Mouse (Mus musculus) forebrain, embryonic 11.5 days (tissue): ENCODE measurements around the gene Kcnd1. TPM values are rescaled to one million over a fixed set of nuclear protein-coding genes. Genes with fewer than 3 reads are reported as not detected.
A peak's percentile ranks its signal among the peaks of the same experiment; 100 is the strongest.

Experiments used
- ATAC-seq: fragments of 200-750 bp; cut with Nextera tagmentation; replicated peaks from 2 replicates; pipeline ENCODE4 v1.8.0; 2017; ENCODE audit warnings: moderate TSS enrichment; ENCODE audit not compliant: low FRiP score
- DNase-seq: peaks from one replicate; pipeline ENCODE4 v3.0.0-alpha.2; 2017; ENCODE audit warnings: low spot score
- H3K27ac ChIP-seq: fragments of 300-500 bp; sonication (generic); 2 replicates; pipeline ENCODE4 v1.5.1; 2014; ENCODE audit warnings: low read depth, low read length
- H3K27me3 ChIP-seq: fragments of 300-500 bp; sonication (generic); 2 replicates; pipeline ENCODE4 v1.6.1; 2014; ENCODE audit warnings: mild to moderate bottlenecking, low read length, mixed read lengths; ENCODE audit not compliant: control insufficient read depth, insufficient read depth
- H3K36me3 ChIP-seq: fragments of 300-500 bp; sonication (generic); 2 replicates; pipeline ENCODE4 v1.6.1; 2014; ENCODE audit warnings: mild to moderate bottlenecking, low read length, moderate library complexity, mixed read lengths; ENCODE audit not compliant: control insufficient read depth, insufficient read depth
- H3K4me1 ChIP-seq: fragments of 300-500 bp; sonication (generic); replicated peaks from 2 replicates; pipeline ENCODE4 v1.6.1; 2014; ENCODE audit warnings: low read length, mixed read lengths; ENCODE audit not compliant: control insufficient read depth, insufficient read depth
- H3K4me2 ChIP-seq: fragments of 300-500 bp; sonication (generic); 2 replicates; pipeline ENCODE4 v1.6.1; 2014; ENCODE audit warnings: low read depth, mild to moderate bottlenecking, low read length, moderate library complexity, mixed read lengths; ENCODE audit not compliant: severe bottlenecking
- H3K4me3 ChIP-seq: fragments of 300-500 bp; sonication (generic); 2 replicates; pipeline ENCODE4 v1.5.1; 2014; ENCODE audit warnings: low read depth, low read length
- H3K9ac ChIP-seq: fragments of 300-500 bp; sonication (generic); 2 replicates; pipeline ENCODE4 v1.6.1; 2014; ENCODE audit warnings: low read length
- H3K9me3 ChIP-seq: fragments of 300-500 bp; sonication (generic); 2 replicates; pipeline ENCODE4 v1.6.1; 2016; ENCODE audit warnings: low read length, mixed read lengths; ENCODE audit not compliant: control insufficient read depth
- WGBS: fragments of 180-500 bp; shearing (Covaris S2); extraction: QIAGEN DNeasy Blood & Tissue Kit; methylation state at CpG from one replicate; pipeline ENCODE4 v1.1.7; 2014; 5-methylcytosine and 5-hydroxymethylcytosine counted together
- polyA plus RNA-seq: library from polyadenylated mRNA; unstranded; fragments of >200 nt; fragmentation: Nextera tagmentation; extraction: Ambion mirVana; gene quantifications from 2 replicates; pipeline ENCODE4 v1.2.1, GENCODE M21; 2014

Gene Kcnd1
- polyA plus RNA-seq, 1 experiment from 2014 or later, result 1.2 TPM

DNA sequence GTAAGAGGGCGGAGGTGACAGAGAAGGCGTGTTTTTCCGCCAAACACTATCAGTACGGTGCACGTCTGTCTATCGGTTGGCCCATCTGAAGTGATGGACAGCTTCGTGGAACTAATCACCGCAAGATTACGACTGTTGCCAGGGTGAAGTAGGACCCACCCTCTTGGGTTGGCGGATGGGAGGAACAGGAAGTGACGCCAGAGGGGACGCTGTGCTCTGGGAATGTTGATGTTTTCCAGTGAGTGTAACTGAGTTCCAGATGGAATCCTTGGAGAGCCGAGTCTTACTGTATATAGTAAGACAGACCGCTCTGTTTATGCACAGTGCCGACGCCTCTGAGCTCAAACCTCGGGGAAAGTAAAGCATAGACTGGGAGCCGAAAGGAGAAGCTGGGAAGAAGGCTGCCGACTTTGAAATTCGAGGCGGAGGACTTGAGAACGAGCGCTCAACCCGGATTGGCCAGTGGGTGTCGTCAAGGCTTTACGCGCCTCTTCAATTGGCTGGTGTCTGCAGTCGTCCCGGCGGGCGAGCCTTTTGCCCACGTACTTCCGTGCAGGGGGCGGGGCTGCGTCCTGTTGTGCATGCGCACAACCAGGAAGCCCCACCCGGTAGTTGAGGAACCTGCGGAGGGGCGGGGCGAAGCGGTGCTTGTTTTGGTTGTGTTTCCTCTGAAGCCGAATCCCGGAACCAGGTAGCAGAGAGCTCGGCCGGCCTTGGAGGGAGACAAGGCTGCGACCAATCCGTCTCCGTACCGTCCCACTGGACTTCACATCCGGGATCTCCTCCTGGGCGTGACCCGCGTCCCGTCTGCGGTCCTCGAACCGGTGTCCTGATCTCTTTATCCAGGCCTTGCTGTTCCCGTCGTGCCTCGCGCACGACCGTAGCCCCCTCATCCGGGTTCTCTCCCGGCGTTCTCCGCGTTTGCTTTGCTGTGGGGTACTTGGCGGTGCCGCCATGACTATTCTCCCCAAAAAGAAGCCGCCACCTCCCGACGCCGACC, 19.4 kb downstream of the Kcnd1 start, which contains the start of gene Otud5:
Otud5 (plus strand) TSS at position 202 of the 1,000 bp plus-strand sequence.
- no peaks in the 10 kb centered on the region for H3K9me3 ChIP-seq
- 20% methylated on average over 73 of the region's 74 CpGs for WGBS
- ATAC-seq (peak; percentile 98), DNase-seq (peak; percentile 95)
- H3K27me3 ChIP-seq, result no peaks in the 10 kb centered on the region
- peak within 1 kb of the TSS; percentile 77 for H3K9ac ChIP-seq
- H3K4me2 ChIP-seq, result peak within 1 kb of the TSS; percentile 59
- peak within 1 kb of the TSS; percentile 78 for H3K27ac ChIP-seq
- peak within 1 kb of the TSS; percentile 71 for H3K4me3 ChIP-seq
- no peaks in the 10 kb centered on the region for H3K4me1 ChIP-seq
- H3K36me3 ChIP-seq, result no peaks in the 10 kb centered on the region

DNA sequence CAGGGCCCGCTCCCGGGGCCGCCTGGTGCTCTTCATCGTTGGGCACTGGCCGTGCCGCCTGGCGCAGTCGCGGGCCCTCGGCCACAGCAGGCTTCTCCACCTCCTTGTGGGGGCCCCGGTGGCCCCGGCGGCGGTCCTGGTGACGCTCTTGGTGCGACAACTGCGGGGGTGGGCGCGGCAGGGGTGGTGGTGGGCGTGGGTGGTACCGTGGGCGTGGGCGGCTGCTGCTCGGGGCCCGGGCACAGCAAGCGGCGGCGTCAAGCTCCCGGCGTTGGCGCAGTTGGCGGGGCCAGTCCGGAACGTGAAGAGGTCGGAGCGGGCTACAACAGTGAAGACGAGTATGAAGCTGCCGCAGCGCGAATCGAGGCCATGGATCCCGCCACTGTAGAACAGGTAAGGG, 20.2 kb downstream of the Kcnd1 start:
- peak overlapping the region; percentile 55; the same call in 1 of the 2 replicates for H3K27ac ChIP-seq
- WGBS, result 13% methylated on average over 41 of the region's 42 CpGs
- peak; percentile 57 for DNase-seq
- H3K9me3 ChIP-seq, result no peaks in the 10 kb centered on the region
- H3K4me3 ChIP-seq, result peak overlapping the region; percentile 71
- peak overlapping the region; percentile 77 for H3K9ac ChIP-seq
- H3K36me3 ChIP-seq, result no peaks in the 10 kb centered on the region
- H3K27me3 ChIP-seq, result no peaks in the 10 kb centered on the region
- peak overlapping the region; percentile 59 for H3K4me2 ChIP-seq
- ATAC-seq, result no peak
- H3K4me1 ChIP-seq, result no peaks in the 10 kb centered on the region

DNA sequence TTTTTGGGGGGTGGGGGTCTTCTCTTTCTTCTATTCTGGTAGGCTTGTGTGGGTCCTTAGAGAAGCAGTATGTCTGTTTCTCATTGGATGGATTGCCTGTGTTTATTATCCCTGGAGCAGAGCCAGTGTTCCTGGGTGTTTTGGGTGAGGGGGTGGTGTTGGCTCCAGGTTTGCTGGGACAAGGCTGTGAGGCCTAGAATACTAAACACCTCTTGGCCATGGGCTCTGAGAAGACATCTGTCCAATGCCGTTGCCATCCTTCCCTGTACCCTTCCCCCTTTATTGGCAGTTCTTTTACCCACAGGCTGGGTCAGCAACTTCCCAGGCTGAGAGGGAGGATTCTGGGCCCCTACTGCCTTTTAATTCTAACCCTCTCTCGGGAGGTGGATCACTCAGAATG, 25.8 kb downstream of the Kcnd1 start:
- DNase-seq (no peak), ATAC-seq (no peak)
- Histone ChIP-seq H3K27me3 (no peaks in the 10 kb centered on the region), H3K4me1 (no peaks in the 10 kb centered on the region), H3K9ac (no peak overlapping the region), H3K9me3 (no peaks in the 10 kb centered on the region), H3K4me3 (no peak overlapping the region), H3K27ac (no peak overlapping the region), H3K4me2 (no peak overlapping the region), H3K36me3 (no peaks in the 10 kb centered on the region)
- 81% methylated on average over 2 of the region's 2 CpGs for WGBS

DNA sequence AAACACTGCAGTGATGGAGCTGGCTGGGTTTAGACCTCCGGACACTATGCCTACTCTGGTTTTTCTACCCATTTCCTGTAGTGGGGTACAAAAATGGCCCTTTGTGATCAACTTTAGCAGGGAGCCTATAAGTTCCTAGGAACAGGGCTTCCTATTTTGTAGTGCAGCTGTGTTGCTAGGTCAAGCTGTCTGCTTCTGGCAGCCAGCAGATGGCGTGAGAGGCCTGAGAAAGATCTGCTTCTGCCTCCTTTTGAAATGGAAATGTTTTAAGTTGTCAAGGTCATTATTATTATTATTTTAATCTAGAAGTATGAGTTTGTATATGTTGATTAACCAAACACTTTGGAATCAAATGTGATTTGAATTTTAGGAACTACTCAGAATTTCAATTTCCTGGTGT, 32.5 kb downstream of the Kcnd1 start:
- Histone ChIP-seq H3K4me1 (no peaks in the 10 kb centered on the region), H3K27ac (no peak overlapping the region), H3K36me3 (no peaks in the 10 kb centered on the region), H3K27me3 (no peaks in the 10 kb centered on the region), H3K4me3 (no peak overlapping the region), H3K9ac (no peak overlapping the region), H3K4me2 (no peak overlapping the region), H3K9me3 (no peaks in the 10 kb centered on the region)
- WGBS, result 52% methylated on average over 2 of the region's 2 CpGs
- ATAC-seq (no peak), DNase-seq (no peak)

DNA sequence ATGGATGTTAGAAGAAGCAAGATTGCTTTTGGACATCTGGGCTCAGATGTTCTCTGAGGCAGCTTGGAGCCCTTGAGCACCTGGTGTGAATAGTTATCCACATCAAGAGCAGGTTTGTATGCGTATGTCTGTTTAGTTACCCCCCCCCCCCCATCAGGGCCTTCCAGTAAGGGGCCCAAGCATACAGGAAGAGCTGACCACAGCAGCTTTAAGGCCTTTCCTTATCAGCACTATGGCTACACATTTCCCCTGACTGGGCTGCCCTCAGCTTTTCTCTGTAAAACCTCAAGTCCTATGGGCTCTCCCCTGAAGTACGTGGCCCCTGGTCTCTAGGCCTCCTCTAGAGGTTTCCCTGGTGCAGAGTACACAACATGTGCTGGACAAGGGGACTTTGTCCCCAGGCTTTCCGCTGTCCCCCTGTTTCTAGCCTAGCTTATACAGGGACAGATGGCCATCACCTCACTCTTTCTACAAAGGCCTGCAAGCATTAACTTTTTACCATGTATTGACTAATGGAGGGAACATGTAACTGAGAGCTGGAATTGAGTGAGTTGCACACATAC, 37.2 kb downstream of the Kcnd1 start:
- Histone ChIP-seq H3K9ac (no peak overlapping the region), H3K9me3 (no peaks in the 10 kb centered on the region), H3K4me2 (no peak overlapping the region), H3K27me3 (no peaks in the 10 kb centered on the region), H3K36me3 (no peaks in the 10 kb centered on the region), H3K4me1 (no peaks in the 10 kb centered on the region), H3K27ac (no peak overlapping the region), H3K4me3 (no peak overlapping the region)
- no peak for DNase-seq
- 94% methylated on average over 3 of the region's 3 CpGs for WGBS
- no peak for ATAC-seq

DNA sequence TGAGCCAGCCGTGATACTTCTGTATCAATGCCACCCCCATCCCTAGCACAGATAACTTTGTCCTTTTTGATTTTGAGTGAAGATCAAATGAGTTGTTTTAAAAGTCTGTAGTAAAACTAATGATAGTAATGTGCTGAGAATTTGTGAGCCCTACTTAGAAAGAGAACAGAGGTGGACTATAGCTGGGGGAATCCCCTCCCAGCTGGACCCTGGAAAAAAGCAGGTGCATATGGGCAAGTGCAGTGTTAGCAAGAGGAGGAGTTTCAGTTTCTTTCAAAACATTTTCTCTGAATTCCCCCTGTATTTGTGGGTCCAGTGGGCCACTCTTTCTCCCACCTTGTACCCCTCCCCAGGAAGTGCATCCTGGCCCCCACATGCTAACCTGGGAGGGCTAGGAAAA, 41.1 kb downstream of the Kcnd1 start:
- no peaks in the 10 kb centered on the region; the same call in 1 of the 2 replicates for H3K36me3 ChIP-seq
- H3K27me3 ChIP-seq, result no peaks in the 10 kb centered on the region
- DNase-seq (no peak), ATAC-seq (no peak)
- 95% methylated on average over 1 of the region's 1 CpGs for WGBS
- H3K9ac ChIP-seq, result no peak overlapping the region
- H3K4me2 ChIP-seq, result no peak overlapping the region
- no peaks in the 10 kb centered on the region for H3K9me3 ChIP-seq
- no peak overlapping the region for H3K4me3 ChIP-seq
- H3K4me1 ChIP-seq, result no peaks in the 10 kb centered on the region
- no peak overlapping the region for H3K27ac ChIP-seq

DNA sequence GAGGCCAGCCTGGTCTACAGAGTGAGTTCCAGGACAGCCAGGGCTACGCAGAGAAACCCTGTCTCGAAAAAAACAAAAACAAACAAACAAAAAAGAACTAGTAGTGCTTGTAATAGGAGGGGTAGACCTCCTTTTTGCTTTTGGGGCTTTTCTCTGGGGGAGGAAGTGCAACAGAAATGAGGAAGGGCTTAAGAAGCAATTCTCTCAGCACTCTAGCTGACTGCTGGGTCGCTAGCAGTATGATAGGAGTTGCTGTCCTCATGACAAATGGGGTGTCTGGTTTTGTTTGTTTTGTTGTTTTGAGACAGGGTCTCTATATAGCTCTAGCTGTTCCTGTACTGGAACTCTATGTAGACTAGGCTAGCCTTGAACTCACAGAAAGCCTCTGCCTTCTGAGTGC, 42.5 kb downstream of the Kcnd1 start:
- no peak for DNase-seq
- H3K9ac ChIP-seq, result no peak overlapping the region
- no peaks in the 10 kb centered on the region for H3K9me3 ChIP-seq
- no peak overlapping the region for H3K4me2 ChIP-seq
- ATAC-seq, result no peak
- no peaks in the 10 kb centered on the region for H3K4me1 ChIP-seq
- H3K27me3 ChIP-seq, result no peaks in the 10 kb centered on the region
- H3K4me3 ChIP-seq, result no peak overlapping the region
- WGBS, result 69% methylated on average over 3 of the region's 3 CpGs
- no peaks in the 10 kb centered on the region; the same call in 1 of the 2 replicates for H3K36me3 ChIP-seq
- no peak overlapping the region for H3K27ac ChIP-seq

DNA sequence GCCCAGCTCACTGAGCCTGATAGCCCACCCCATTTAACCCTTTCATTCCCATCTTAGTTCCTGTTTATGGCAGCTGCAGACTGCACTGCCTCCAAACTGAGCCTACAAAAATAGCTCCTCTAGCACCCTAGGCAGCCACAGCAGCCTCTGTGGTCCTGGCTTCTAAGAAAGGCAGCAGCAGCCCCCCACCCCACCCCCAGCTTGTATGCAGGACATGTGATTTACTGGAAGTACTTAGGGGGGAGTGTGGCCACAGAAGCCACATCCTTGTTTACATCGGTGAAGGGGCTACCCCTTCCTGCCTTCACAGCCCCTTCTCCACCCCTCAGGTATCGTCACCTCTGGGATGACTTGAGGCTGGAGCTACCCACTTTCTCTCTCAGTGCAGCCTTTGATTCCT, 43.3 kb downstream of the Kcnd1 start:
- Histone ChIP-seq H3K4me3 (no peak overlapping the region), H3K9me3 (no peaks in the 10 kb centered on the region), H3K4me2 (no peak overlapping the region), H3K27ac (no peak overlapping the region), H3K4me1 (no peaks in the 10 kb centered on the region), H3K36me3 (no peaks in the 10 kb centered on the region; the same call in 1 of the 2 replicates), H3K9ac (no peak overlapping the region), H3K27me3 (no peaks in the 10 kb centered on the region)
- WGBS, result 71% methylated on average over 2 of the region's 2 CpGs
- no peak for ATAC-seq
- DNase-seq, result no peak
